Mouse (Mus musculus) spleen, adult 2 months (tissue): Measurements from ENCODE around the gene Cisd3. TPM values are rescaled to one million over a fixed set of nuclear protein-coding genes. Genes with fewer than 3 reads are reported as not detected.
"Not testable (repeated sequence)": the region's sequence is repeated elsewhere in the genome, so short reads cannot be mapped to it uniquely, and the experiment has no call there.

Experiments used
- DNase-seq, 2 experiments: peaks; one replicate each; pipeline versions ENCODE4 v3.0.0 to v3.0.0-alpha.2; 2012 to 2021; ENCODE audit warnings: low spot score in 2 of 2, low read depth in 1 of 2
- H3K27ac ChIP-seq: fragments of 200-500 bp; 2 replicates; pipeline ENCODE4 v1.5.1; 2012; ENCODE audit warnings: low read length, inconsistent platforms; ENCODE audit not compliant: insufficient read depth
- H3K27me3 ChIP-seq: fragments of 200-500 bp; 2 replicates; pipeline ENCODE4 v1.6.1; 2012; ENCODE audit warnings: mild to moderate bottlenecking, moderate library complexity, low read length, inconsistent platforms; ENCODE audit not compliant: control insufficient read depth, insufficient read depth
- H3K36me3 ChIP-seq: fragments of 200-500 bp; 2 replicates; pipeline ENCODE4 v1.6.1; 2012; ENCODE audit warnings: mild to moderate bottlenecking, low read length, inconsistent platforms; ENCODE audit not compliant: control insufficient read depth, insufficient read depth
- H3K4me1 ChIP-seq: fragments of 200-500 bp; 2 replicates; pipeline ENCODE4 v1.6.1; 2011; ENCODE audit warnings: inconsistent platforms; ENCODE audit not compliant: control insufficient read depth, insufficient read depth, insufficient read length
- H3K4me3 ChIP-seq: fragments of 200-500 bp; 2 replicates; pipeline ENCODE4 v1.5.1; 2011; ENCODE audit warnings: mild to moderate bottlenecking, inconsistent platforms; ENCODE audit not compliant: insufficient read depth, insufficient read length; ENCODE audit errors: extremely low read depth
- CTCF ChIP-seq: fragments of 200-500 bp; IDR thresholded peaks from 2 replicates; pipeline ENCODE4 v1.5.1; 2011; ENCODE audit warnings: mild to moderate bottlenecking, inconsistent platforms; ENCODE audit not compliant: insufficient read depth, insufficient read length, insufficient replicate concordance; ENCODE audit errors: extremely low read depth
- POLR2A ChIP-seq: fragments of 200-500 bp; IDR thresholded peaks from 2 replicates; pipeline ENCODE4 v1.6.1; 2011; ENCODE audit warnings: low read depth, low read length, inconsistent platforms
- WGBS: fragments of 180-500 bp; shearing (Covaris S2); methylation state at CpG from one replicate; pipeline ENCODE4 v1.1.7; 2018; 5-methylcytosine and 5-hydroxymethylcytosine counted together
- polyA plus RNA-seq: library from polyadenylated mRNA; depleted of rRNA; stranded (reverse); fragments of >200 nt; gene quantifications from 2 replicates; pipeline ENCODE4 v1.2.3, GENCODE M21; 2012

Gene Cisd3
- polyA plus RNA-seq, 1 experiment: 17.3 TPM

GRCm38 (mm10) chr11:97700746-97701580, 15.3 kb downstream of the Cisd3 start:
- no peak for TF ChIP-seq POLR2A
- TF ChIP-seq CTCF: no peak
- H3K4me1 ChIP-seq: peaks cover 13% of the 10 kb centered on the region; the same call in 1 of the 2 replicates
- H3K27ac ChIP-seq: 0 out of 2 replicates have a peak overlapping the region, but pooled peaks have one; percentile 21
- peak overlapping the region; percentile 58 for H3K4me3 ChIP-seq
- no peaks in the 10 kb centered on the region; the same call in 1 of the 2 replicates for H3K36me3 ChIP-seq
- 21% methylated on average over 30 of the region's 30 CpGs for WGBS
- DNase-seq: no peak
- peaks cover 13% of the 10 kb centered on the region for H3K27me3 ChIP-seq

GRCm38 (mm10) chr11:97701581-97702392, 16.2 kb downstream of the Cisd3 start:
- DNase-seq: no peak
- Histone ChIP-seq H3K4me1 (peaks cover 13% of the 10 kb centered on the region; the same call in 1 of the 2 replicates), H3K27ac (no peak overlapping the region), H3K36me3 (peaks cover 1% of the 10 kb centered on the region), H3K27me3 (peaks cover 13% of the 10 kb centered on the region), H3K4me3 (no peak overlapping the region)
- TF ChIP-seq POLR2A: no peak
- no peak for TF ChIP-seq CTCF
- 46% methylated on average over 15 of the region's 15 CpGs for WGBS

GRCm38 (mm10) chr11:97702393-97702745, 16.7 kb downstream of the Cisd3 start:
- H3K4me3 ChIP-seq: peak overlapping the region; percentile 85
- H3K36me3 ChIP-seq: peaks cover 6% of the 10 kb centered on the region
- peaks cover 13% of the 10 kb centered on the region; the same call in 1 of the 2 replicates for H3K4me1 ChIP-seq
- DNase-seq: peak; percentile 75 to 85
- TF ChIP-seq POLR2A (no peak), CTCF (no peak)
- WGBS: under 1% methylated on average over 24 of the region's 24 CpGs
- peak overlapping the region; percentile 67 for H3K27ac ChIP-seq
- H3K27me3 ChIP-seq: peaks cover 13% of the 10 kb centered on the region

GRCm38 (mm10) chr11:97703039-97703826, 17.6 kb downstream of the Cisd3 start, which contains the start of gene Psmb3:
TSS of gene Psmb3 (plus strand) at chr11:97703399.
- Histone ChIP-seq H3K36me3 (peaks cover 6% of the 10 kb centered on the region), H3K4me3 (peak within 1 kb of the TSS; percentile 85), H3K27me3 (peaks cover 13% of the 10 kb centered on the region), H3K4me1 (peaks cover 13% of the 10 kb centered on the region; the same call in 1 of the 2 replicates), H3K27ac (peak within 1 kb of the TSS; percentile 67)
- peak; percentile 99 to 100 for DNase-seq
- WGBS: under 1% methylated on average over 35 of the region's 35 CpGs
- peak; percentile 84 for TF ChIP-seq POLR2A
- TF ChIP-seq CTCF: no peak

- DNase-seq, H3K4me1 ChIP-seq, H3K4me3 ChIP-seq, H3K27ac ChIP-seq, H3K27me3 ChIP-seq: not testable (repeated sequence)
- H3K36me3 ChIP-seq: peaks cover 23% of the 10 kb centered on the region
- 87% methylated on average over 2 of the region's 2 CpGs for WGBS
Observed at GRCm38 (mm10) chr11:97710067-97710466, 24.4 kb downstream of the Cisd3 start.

GRCm38 (mm10) chr11:97711200-97711900, 25.7 kb downstream of the Cisd3 start:
- 48% methylated on average over 13 of the region's 13 CpGs for WGBS
- peaks cover 23% of the 10 kb centered on the region for H3K36me3 ChIP-seq
- H3K27ac ChIP-seq: no peak overlapping the region
- no peaks in the 10 kb centered on the region for H3K4me1 ChIP-seq
- TF ChIP-seq CTCF (no peak), POLR2A (no peak)
- DNase-seq: no peak
- no peak overlapping the region for H3K4me3 ChIP-seq
- no peaks in the 10 kb centered on the region for H3K27me3 ChIP-seq
